ENCODE assay signal across 17 mouse cellular contexts in the genomic region with DNA sequence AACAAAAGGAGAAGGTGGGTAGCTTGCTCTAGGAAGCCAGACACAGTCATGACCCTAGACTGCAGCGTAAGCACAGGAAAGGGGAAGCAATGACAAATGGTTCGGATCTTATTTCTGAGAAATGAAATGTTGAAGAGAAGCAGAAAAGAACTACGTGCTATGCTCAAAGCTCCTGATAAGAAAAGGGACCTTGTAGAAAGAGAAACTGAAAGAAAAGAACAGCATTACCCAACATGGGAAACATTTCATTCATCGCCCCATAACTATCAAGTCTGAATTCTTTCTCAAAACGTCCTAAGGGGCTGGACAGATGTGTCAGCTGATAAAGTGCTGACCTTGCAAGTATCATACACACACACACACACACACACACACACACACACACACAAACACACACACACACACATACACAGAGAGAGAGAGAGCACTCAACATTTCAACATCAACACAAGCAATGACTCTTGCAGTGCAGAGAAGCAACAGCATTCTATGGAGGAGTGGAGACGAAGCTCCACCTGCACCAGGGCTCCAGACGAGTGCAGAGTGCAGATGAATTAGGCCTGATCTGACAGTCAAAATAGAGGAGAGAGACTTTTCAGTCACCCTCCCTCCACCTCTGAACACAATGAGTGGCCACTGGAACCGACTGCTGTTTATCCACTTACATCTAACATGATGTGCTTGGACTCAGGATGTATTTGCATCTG. TPM values are rescaled to one million over a fixed set of nuclear protein-coding genes. Genes with fewer than 3 reads are reported as not detected.
DNase-seq lines count a peak whose midpoint lies in the region; ATAC-seq and TF ChIP-seq lines count a peak whose summit lies in the region.
"Had no signal": no experiment of that assay in that cellular context is flagged by ENCODE, and none has a peak within 500 bp of the region (broad histone marks: within the 10 kb centered on the region; RNA-seq: fewer than 3 reads in every experiment).

No protein-coding gene starts in this region.

- in situ Hi-C loops in CH12.LX (cut with MboI; ENCODE audit: low pct_ligation_motif_present, low pct_unique_long_range_greater_than_20kb, low sequenced_read_pairs): no loop called here

- no peak for ATAC-seq in kidney, postnatal 0 days (replicated peaks; ENCODE audit: low FRiP score, low read depth)
- ATAC-seq in granulocyte monocyte progenitor cell, adult 5-6 weeks (replicated peaks; ENCODE audit: poor library complexity, severe bottlenecking): peak; percentile 87
- no peak for ATAC-seq in hindbrain, embryonic 13.5 days (ENCODE audit: low FRiP score)

- no peak overlapping the region for H3ac ChIP-seq in myocyte (ENCODE audit: control insufficient read depth, insufficient read length)

- peak; percentile 8 for DNase-seq in kidney, postnatal 0 days (ENCODE audit: low spot score)
- no peak for DNase-seq in kidney, postnatal 10 days
- DNase-seq in CH12.LX (ENCODE audit: extremely low read depth) (no peak), adipocyte (ENCODE audit: low spot score) (no peak)
- DNase-seq in retina, embryonic 14.5 days (ENCODE audit: low spot score): no peak
- DNase-seq: adrenal gland, postnatal 25 days; cerebellum, adult 18-20 months; heart, postnatal 36 days; kidney, adult 18-20 months had no signal

- no peak overlapping the region for H3K27ac ChIP-seq in kidney, postnatal 0 days
- no peak overlapping the region for H3K27ac ChIP-seq in CH12.LX (ENCODE audit: insufficient read depth, low read depth)
- H3K27ac ChIP-seq in hindbrain, embryonic 13.5 days: no peak overlapping the region
- H3K27ac ChIP-seq: embryonic facial prominence, embryonic 10.5 days; heart, embryonic 10.5 days; layer of hippocampus, adult 2 months; midbrain, embryonic 10.5 days; neural tube, embryonic 12.5 days had no signal

- WGBS in kidney, postnatal 0 days: 61% methylated on average over 8 of the region's 8 CpGs
- 72% methylated on average over 8 of the region's 8 CpGs for WGBS in hindbrain, embryonic 13.5 days

- no peak overlapping the region for H3K4me3 ChIP-seq in kidney, postnatal 0 days (replicated peaks; ENCODE audit: low read depth, low read length)
- no peak overlapping the region for H3K4me3 ChIP-seq in CH12.LX (replicated peaks in 1 of 3; ENCODE audit: low read depth in 2 of 3, low read length in 2 of 3, poor library complexity in 1 of 3)
- H3K4me3 ChIP-seq in myocyte: no peak overlapping the region
- no peak overlapping the region for H3K4me3 ChIP-seq in hindbrain, embryonic 13.5 days
- H3K4me3 ChIP-seq: embryonic facial prominence, embryonic 10.5 days; heart, embryonic 10.5 days; layer of hippocampus, adult 2 months; midbrain, embryonic 10.5 days; neural tube, embryonic 12.5 days had no signal

- TF ChIP-seq EP300 in CH12.LX (IDR thresholded peaks at IDR 0.05; ENCODE audit: low read length): no peak

- H3K79me2 ChIP-seq in CH12.LX (replicated peaks; ENCODE audit: control insufficient read depth, extremely low read depth, insufficient read depth, poor library complexity, severe bottlenecking): no peaks in the 10 kb centered on the region
- H3K79me2 ChIP-seq in myocyte (ENCODE audit: control insufficient read depth, insufficient read depth): no peaks in the 10 kb centered on the region

- dilution Hi-C loops in CH12.LX (cut with MboI; ENCODE audit: extremely low pct_ligation_motif_present, extremely low pct_unique_long_range_greater_than_20kb, low sequenced_read_pairs): no loop called here

- TF ChIP-seq POLR2A in CH12.LX (IDR thresholded peaks at IDR 0.05; ENCODE audit: low read depth, low read length) (no peak), myocyte (IDR thresholded peaks at IDR 0.05; ENCODE audit: insufficient read length, low read depth) (no peak)

- H3K9ac ChIP-seq in kidney, postnatal 0 days (ENCODE audit: low read depth, low read length): no peak overlapping the region
- peak overlapping the region; percentile 51 for H3K9ac ChIP-seq in CH12.LX (ENCODE audit: insufficient read depth, low read depth)
- no peak overlapping the region for H3K9ac ChIP-seq in hindbrain, embryonic 13.5 days
- H3K9ac ChIP-seq: neural tube, embryonic 12.5 days had no signal

- H3K4me2 ChIP-seq in kidney, postnatal 0 days (ENCODE audit: low read length): no peak overlapping the region
- H3K4me2 ChIP-seq in CH12.LX (ENCODE audit: insufficient read depth, low read depth, poor library complexity, severe bottlenecking) (peak overlapping the region; percentile 37), myocyte (ENCODE audit: low read depth) (peak overlapping the region; percentile 22)
- no peak overlapping the region for H3K4me2 ChIP-seq in hindbrain, embryonic 13.5 days
- H3K4me2 ChIP-seq: neural tube, embryonic 12.5 days had no signal

- H3K36me3 ChIP-seq in kidney, postnatal 0 days (ENCODE audit: insufficient read depth, low read length): no peaks in the 10 kb centered on the region; the same call in 1 of the 2 replicates
- no peaks in the 10 kb centered on the region for H3K36me3 ChIP-seq in CH12.LX (replicated peaks in 1 of 2; ENCODE audit: control insufficient read depth in 1 of 2, insufficient read depth in 1 of 2, low read length in 1 of 2)
- H3K36me3 ChIP-seq in myocyte (ENCODE audit: control insufficient read depth, insufficient read depth): no peaks in the 10 kb centered on the region
- no peaks in the 10 kb centered on the region for H3K36me3 ChIP-seq in hindbrain, embryonic 13.5 days
- H3K36me3 ChIP-seq: embryonic facial prominence, embryonic 10.5 days; heart, embryonic 10.5 days; midbrain, embryonic 10.5 days; neural tube, embryonic 12.5 days had no signal

- H3K27me3 ChIP-seq in kidney, postnatal 0 days (ENCODE audit: insufficient read depth, low read length): no peaks in the 10 kb centered on the region
- H3K27me3 ChIP-seq in CH12.LX (replicated peaks) (no peaks in the 10 kb centered on the region), myocyte (ENCODE audit: control insufficient read depth, insufficient read depth, insufficient read length) (no peaks in the 10 kb centered on the region)
- H3K27me3 ChIP-seq in hindbrain, embryonic 13.5 days: no peaks in the 10 kb centered on the region
- H3K27me3 ChIP-seq: neural tube, embryonic 12.5 days had no signal

- no peaks in the 10 kb centered on the region for H3K4me1 ChIP-seq in kidney, postnatal 0 days (replicated peaks; ENCODE audit: insufficient read depth, low read length)
- H3K4me1 ChIP-seq in CH12.LX (ENCODE audit: control insufficient read depth in 1 of 2, insufficient read depth in 2 of 2): peaks cover 6 to 9% of the 10 kb centered on the region in 2 experiments; a peak in 3 of 4 replicates
- no peaks in the 10 kb centered on the region for H3K4me1 ChIP-seq in hindbrain, embryonic 13.5 days (replicated peaks)
- H3K4me1 ChIP-seq: embryonic facial prominence, embryonic 10.5 days; heart, embryonic 10.5 days; midbrain, embryonic 10.5 days; neural tube, embryonic 12.5 days had no signal

- TF ChIP-seq CTCF in kidney, postnatal 0 days (IDR thresholded peaks at IDR 0.05; ENCODE audit: low read depth): no peak
- no peak for TF ChIP-seq CTCF in CH12.LX (conservative IDR thresholded peaks at IDR 0.05 in 1 of 2, IDR thresholded peaks at IDR 0.05 in 1 of 2; ENCODE audit: low read depth in 2 of 2, low read length in 2 of 2)

- no peaks in the 10 kb centered on the region for H3K9me3 ChIP-seq in kidney, postnatal 0 days (replicated peaks; ENCODE audit: low read length)
- peaks cover 3% of the 10 kb centered on the region for H3K9me3 ChIP-seq in CH12.LX (replicated peaks; ENCODE audit: low read length)
- H3K9me3 ChIP-seq in hindbrain, embryonic 13.5 days: no peaks in the 10 kb centered on the region
- H3K9me3 ChIP-seq: embryonic facial prominence, embryonic 10.5 days; heart, embryonic 10.5 days; midbrain, embryonic 10.5 days; neural tube, embryonic 12.5 days had no signal

- no peak for TF ChIP-seq RAD21 in CH12.LX (IDR thresholded peaks at IDR 0.05; ENCODE audit: low read depth, low read length)

TF ChIP-seq in CH12.LX, 34 proteins besides CTCF, POLR2A, EP300 and RAD21:
- TF ChIP-seq MEF2A (IDR thresholded peaks at IDR 0.05; ENCODE audit: borderline replicate concordance, low read depth, low read length) (no peak), NELFE (IDR thresholded peaks at IDR 0.05; ENCODE audit: low read depth, low read length) (no peak), ZMIZ1 (IDR thresholded peaks at IDR 0.05; ENCODE audit: low read depth, low read length) (no peak), ZKSCAN1 (IDR thresholded peaks at IDR 0.05; ENCODE audit: borderline replicate concordance, low read depth, low read length) (no peak), SMC3 (IDR thresholded peaks at IDR 0.05; ENCODE audit: low read depth, low read length) (no peak), MAFK (IDR thresholded peaks at IDR 0.05; ENCODE audit: insufficient replicate concordance, low read length) (peak; percentile 92)
TF ChIP-seq in CH12.LX: peak in this region for 1.

TF ChIP-seq in myocyte, 11 proteins besides CTCF, POLR2A, EP300 and RAD21:
- TF ChIP-seq MYOD1 (IDR thresholded peaks at IDR 0.05; ENCODE audit: control insufficient read depth in 1 of 3, insufficient read length in 2 of 3, low read depth in 2 of 3) (no peak), MAX (IDR thresholded peaks at IDR 0.05; ENCODE audit: low read depth) (no peak), REST (IDR thresholded peaks at IDR 0.05; ENCODE audit: insufficient read depth, insufficient read length) (no peak), CEBPB (IDR thresholded peaks at IDR 0.05; ENCODE audit: insufficient read depth, poor library complexity, severe bottlenecking) (no peak), USF1 (IDR thresholded peaks at IDR 0.05; ENCODE audit: low read depth) (no peak), SRF (IDR thresholded peaks at IDR 0.05; ENCODE audit: control insufficient read depth, insufficient read length, low read depth) (no peak)

RNA-seq across cellular contexts. Expression of a gene that starts 23.4 kb away (rescaled TPM):
- polyA plus RNA-seq in kidney, postnatal 0 days (2015; fragmentation: Nextera tagmentation; extraction: Ambion mirVana): 25.8 and 26.8 TPM in 2 replicates
- total RNA-seq in CH12.LX (2012; rRNA removed) (48.7 and 50.5 TPM in 2 replicates), CH12.LX (2014; rRNA removed) (206 and 222 TPM in 2 replicates)
- polyA plus RNA-seq in CH12.LX (2012; ENCODE audit: insufficient read length, low read depth) (84.5 and 95.6 TPM in 2 replicates), myocyte (2012; fragmentation: generic; extraction: Trizol) (8.8 TPM)
- 51.8 and 57.7 TPM in 2 replicates for total RNA-seq in granulocyte monocyte progenitor cell, adult 5-6 weeks (2014; fragmentation: Nextera tagmentation)
- total RNA-seq in granulocyte monocyte progenitor cell, adult 5-6 weeks (2017): 66.0 and 79.2 TPM in 2 replicates
- 31.4 and 31.6 TPM in 2 replicates for polyA plus RNA-seq in hindbrain, embryonic 13.5 days (2015; fragmentation: Nextera tagmentation; extraction: Ambion mirVana)

Comparison
In these comparisons a context has a peak if more than half of its experiments do, and no peak if none do; other contexts are left out.
1. H3K4me2 ChIP-seq: peak in CH12.LX (single experiment) and myocyte (single experiment); none in kidney, postnatal 0 days (single experiment) and hindbrain, embryonic 13.5 days (single experiment).